Mouse (Mus musculus) CH12F3 (cell line): ENCODE data around the gene Gm20920.
"Not testable (repeated sequence)": the region's sequence is repeated elsewhere in the genome, so short reads cannot be mapped to it uniquely, and the experiment has no call there.

Experiments used
- in situ Hi-C: fragments of 300-500 bp; cut with MboI; formaldehyde crosslinking; loops from 2 replicates; pipeline ENCODE4 v1.14.3; 2020; ENCODE audit warnings: low sequenced_read_pairs

Gene Gm20920

GRCm38 (mm10) chrY:51851820-51852219 is at the start of gene Gm20920:
Gene Gm20920 (plus strand): TSS chrY:51852120.
- in situ Hi-C loops = not testable (repeated sequence)
